Mouse (Mus musculus) C2C12 (cell line): ENCODE results near the gene Vti1a.

Experiments
- CTCF ChIP-seq: IDR thresholded peaks from one replicate; pipeline ENCODE4 v1.5.1; 2011; ENCODE audit not compliant: control insufficient read depth, insufficient read depth, insufficient read length
- FOSL1 ChIP-seq: IDR thresholded peaks from one replicate; pipeline ENCODE4 v1.8.0; 2011; ENCODE audit warnings: mild to moderate bottlenecking, low read length; ENCODE audit not compliant: poor library complexity, insufficient read depth, severe bottlenecking
- MAX ChIP-seq: IDR thresholded peaks from one replicate; pipeline ENCODE4 v1.6.1; 2011; ENCODE audit warnings: mild to moderate bottlenecking, control low read depth
- MYOD1 ChIP-seq: IDR thresholded peaks from one replicate; pipeline ENCODE4 v1.6.1; 2011; ENCODE audit warnings: low read depth; ENCODE audit not compliant: control insufficient read depth, insufficient read length
- MYOG ChIP-seq: IDR thresholded peaks from one replicate; pipeline ENCODE4 v1.6.1; 2011; ENCODE audit not compliant: control insufficient read depth, insufficient read length; ENCODE audit errors: extremely low read depth
- USF1 ChIP-seq: IDR thresholded peaks from one replicate; pipeline ENCODE4 v1.6.1; 2011; ENCODE audit warnings: low read depth, mild to moderate bottlenecking, control low read depth, moderate library complexity

DNA sequence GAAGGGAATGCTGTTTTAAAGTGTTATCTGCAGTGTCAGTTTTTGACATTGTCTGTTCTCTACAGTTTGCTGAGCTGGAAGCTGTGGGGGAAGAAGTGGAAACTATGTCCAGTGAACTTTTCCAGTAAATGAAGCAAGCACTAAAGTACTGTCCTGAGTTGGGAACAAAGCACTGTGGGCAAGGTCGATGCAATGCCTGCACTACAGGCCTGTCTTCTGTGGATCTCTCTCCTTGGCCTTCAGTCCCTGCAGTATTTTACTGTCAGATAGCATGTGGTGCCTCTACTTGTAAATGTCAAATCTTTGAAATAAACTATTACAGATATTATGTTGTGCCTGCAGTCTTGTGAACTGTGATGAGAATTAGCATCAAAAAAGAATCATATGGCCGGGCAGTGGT is 19.8 kb upstream of the Vti1a start:
- no peak for TF ChIP-seq MYOD1
- TF ChIP-seq CTCF, result no peak
- no peak for TF ChIP-seq MYOG
- no peak for TF ChIP-seq USF1
- TF ChIP-seq MAX, result no peak
- TF ChIP-seq FOSL1, result no peak
